Mouse (Mus musculus): Measurements from ENCODE around the gene Fgf11.

GRCm38 (mm10) chr11:69823456-69823855 is 21.8 kb upstream of the Fgf11 start:
- TF ChIP-seq CTCF (IDR thresholded peaks at IDR 0.05; ENCODE audit: extremely low read depth, insufficient read depth, insufficient read length, insufficient replicate concordance) (no peak), POLR2A (IDR thresholded peaks at IDR 0.05; ENCODE audit: low read depth, low read length) (no peak)

Data from spleen, adult 2 months (tissue).